Comparison of ENCODE assay signal across 12 mouse cellular contexts in the genomic region with DNA sequence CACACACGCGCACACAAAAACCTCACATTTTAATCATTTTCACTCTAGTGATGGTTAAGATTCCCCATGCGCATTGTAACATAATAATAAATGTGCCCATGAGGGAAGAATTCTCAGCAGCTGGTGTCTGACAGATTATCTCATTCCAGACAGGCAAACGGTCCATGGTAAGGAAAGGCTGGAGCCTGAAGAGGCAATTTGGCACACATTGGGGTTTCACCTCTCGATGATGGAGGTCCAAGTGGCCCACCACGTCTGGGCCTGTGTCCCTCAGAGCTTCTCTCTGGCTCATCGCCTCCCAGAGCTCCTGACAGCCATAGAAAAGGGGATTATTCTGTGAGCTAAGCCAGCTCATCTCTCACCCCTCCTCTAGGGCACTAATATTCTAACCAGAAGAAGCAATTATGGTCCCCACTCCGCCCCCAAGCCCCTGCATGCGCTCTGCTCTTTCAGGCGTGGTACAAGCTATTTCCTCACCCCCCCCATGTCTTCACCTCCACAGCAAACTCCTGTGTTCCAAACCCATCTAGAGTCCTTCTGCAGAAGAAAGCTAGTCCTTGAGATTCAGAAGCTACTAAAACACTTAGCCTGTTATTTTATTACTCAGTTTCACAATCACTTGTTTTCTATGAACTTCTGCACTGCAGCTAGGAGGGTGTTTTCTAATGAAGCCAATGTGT.
DNase-seq lines count a peak whose midpoint lies in the region; ATAC-seq and TF ChIP-seq lines count a peak whose summit lies in the region.
"Had no signal": no experiment of that assay in that cellular context is flagged by ENCODE, and none has a peak within 500 bp of the region (broad histone marks: within the 10 kb centered on the region; RNA-seq: fewer than 3 reads in every experiment).

No protein-coding gene starts in this region.

- WGBS in embryonic facial prominence, embryonic 11.5 days, result 53% methylated on average over 10 of the region's 10 CpGs
- WGBS in hindbrain, embryonic 11.5 days, result 32% methylated on average over 10 of the region's 10 CpGs
- WGBS in midbrain, embryonic 14.5 days, result 9% methylated on average over 10 of the region's 10 CpGs

- H3K4me3 ChIP-seq in E14TG2a.4 (replicated peaks; ENCODE audit: low read length), result peak overlapping the region; percentile 48; the same call in 1 of the 2 replicates
- no peak overlapping the region for H3K4me3 ChIP-seq in embryonic facial prominence, embryonic 11.5 days (ENCODE audit: low read depth, low read length)
- no peak overlapping the region for H3K4me3 ChIP-seq in hindbrain, embryonic 11.5 days (ENCODE audit: low read depth, low read length)
- H3K4me3 ChIP-seq in midbrain, embryonic 14.5 days (replicated peaks; ENCODE audit: low read depth, low read length), result no peak overlapping the region

- H3K4me2 ChIP-seq in embryonic facial prominence, embryonic 11.5 days (ENCODE audit: low read depth, low read length), result no peak overlapping the region
- no peak overlapping the region for H3K4me2 ChIP-seq in hindbrain, embryonic 11.5 days (replicated peaks; ENCODE audit: low read depth, low read length)
- H3K4me2 ChIP-seq in midbrain, embryonic 14.5 days (ENCODE audit: low read length), result peak overlapping the region; percentile 38

- peaks cover 15% of the 10 kb centered on the region for H3K4me1 ChIP-seq in E14TG2a.4 (replicated peaks; ENCODE audit: low read depth, low read length)
- H3K4me1 ChIP-seq in embryonic facial prominence, embryonic 11.5 days (ENCODE audit: control insufficient read depth, insufficient read depth, low read length), result no peaks in the 10 kb centered on the region; the same call in 1 of the 2 replicates
- H3K4me1 ChIP-seq in hindbrain, embryonic 11.5 days (replicated peaks; ENCODE audit: control insufficient read depth, insufficient read depth, low read length), result peaks cover 5% of the 10 kb centered on the region; the same call in 1 of the 2 replicates
- peaks cover 22% of the 10 kb centered on the region for H3K4me1 ChIP-seq in midbrain, embryonic 14.5 days (ENCODE audit: control insufficient read depth, insufficient read depth, low read length)

- no peak for ATAC-seq in embryonic facial prominence, embryonic 11.5 days (replicated peaks; ENCODE audit: insufficient number of reproducible peaks, low FRiP score, low TSS enrichment, low read depth)
- peak; percentile 32 for ATAC-seq in hindbrain, embryonic 11.5 days (ENCODE audit: low FRiP score)
- ATAC-seq in midbrain, embryonic 14.5 days (ENCODE audit: low FRiP score, low TSS enrichment), result peak; percentile 61; the same call in 1 of the 2 replicates

- H3K36me3 ChIP-seq in E14TG2a.4 (ENCODE audit: insufficient read depth, low read length), result no peaks in the 10 kb centered on the region
- H3K36me3 ChIP-seq in embryonic facial prominence, embryonic 11.5 days (replicated peaks; ENCODE audit: control insufficient read depth, insufficient read depth, low read depth, low read length), result no peaks in the 10 kb centered on the region
- H3K36me3 ChIP-seq in hindbrain, embryonic 11.5 days (ENCODE audit: control insufficient read depth, insufficient read depth, low read length), result no peaks in the 10 kb centered on the region
- H3K36me3 ChIP-seq in midbrain, embryonic 14.5 days (ENCODE audit: control insufficient read depth, insufficient read depth, low read length), result no peaks in the 10 kb centered on the region

- no peaks in the 10 kb centered on the region for H3K27me3 ChIP-seq in E14TG2a.4 (ENCODE audit: insufficient read depth, low read length)
- no peaks in the 10 kb centered on the region for H3K27me3 ChIP-seq in embryonic facial prominence, embryonic 11.5 days (ENCODE audit: control insufficient read depth, insufficient read depth, low read length)
- H3K27me3 ChIP-seq in hindbrain, embryonic 11.5 days (ENCODE audit: control insufficient read depth, insufficient read depth, low read length), result no peaks in the 10 kb centered on the region
- H3K27me3 ChIP-seq in midbrain, embryonic 14.5 days (ENCODE audit: control insufficient read depth, insufficient read depth, low read length), result no peaks in the 10 kb centered on the region

- H3K27ac ChIP-seq in embryonic facial prominence, embryonic 11.5 days (replicated peaks; ENCODE audit: low read depth, low read length), result no peak overlapping the region; the same call in 1 of the 2 replicates
- peak overlapping the region; percentile 98 for H3K27ac ChIP-seq in hindbrain, embryonic 11.5 days (ENCODE audit: low read depth, low read length)
- peak overlapping the region; percentile 92 for H3K27ac ChIP-seq in midbrain, embryonic 14.5 days (replicated peaks; ENCODE audit: low read depth, low read length)
- H3K27ac ChIP-seq: kidney, postnatal 0 days had no signal

- no peaks in the 10 kb centered on the region for H3K9me3 ChIP-seq in E14TG2a.4 (ENCODE audit: low read length)
- no peaks in the 10 kb centered on the region for H3K9me3 ChIP-seq in embryonic facial prominence, embryonic 11.5 days (replicated peaks; ENCODE audit: control insufficient read depth, low read length)
- H3K9me3 ChIP-seq in hindbrain, embryonic 11.5 days (ENCODE audit: control insufficient read depth, low read length), result no peaks in the 10 kb centered on the region
- no peaks in the 10 kb centered on the region for H3K9me3 ChIP-seq in midbrain, embryonic 14.5 days (ENCODE audit: control insufficient read depth, low read length)

- H3K9ac ChIP-seq in embryonic facial prominence, embryonic 11.5 days (replicated peaks; ENCODE audit: low read length), result no peak overlapping the region
- peak overlapping the region; percentile 31 for H3K9ac ChIP-seq in hindbrain, embryonic 11.5 days (ENCODE audit: low read depth, low read length)
- peak overlapping the region; percentile 30; the same call in 1 of the 2 replicates for H3K9ac ChIP-seq in midbrain, embryonic 14.5 days (replicated peaks; ENCODE audit: low read length)

- intact Hi-C loops in gastrocnemius, postnatal 14 days (cut with DNase I; ENCODE audit: low total_unique reads), result no loop called here
- intact Hi-C loops in left cerebral cortex, postnatal 36 days (cut with DNase I), result no loop called here

- TF ChIP-seq CTCF in E14TG2a.4 (conservative IDR thresholded peaks at IDR 0.05; ENCODE audit: low read length), result no peak

- peak; percentile 3 for DNase-seq in embryonic facial prominence, embryonic 11.5 days (ENCODE audit: low spot score)
- DNase-seq in hindbrain, embryonic 11.5 days (ENCODE audit: low spot score), result peak; percentile 55
- peak; percentile 76 for DNase-seq in midbrain, embryonic 14.5 days
- no peak for DNase-seq in gastrocnemius, postnatal 14 days
- no peak for DNase-seq in testis, postnatal 14 days (ENCODE audit: low spot score)
- no peak for DNase-seq in gastrocnemius, adult 18-20 months (ENCODE audit: low spot score)
- no peak for DNase-seq in left cerebral cortex, postnatal 36 days (ENCODE audit: low spot score in 2 of 2)
- DNase-seq: gastrocnemius, postnatal 25 days; heart, postnatal 14 days; lung, adult 2 months had no signal

Comparison
In these comparisons a context has a peak if more than half of its experiments do, and no peak if none do; other contexts are left out.
1. DNase-seq: peak in embryonic facial prominence, embryonic 11.5 days (single experiment), hindbrain, embryonic 11.5 days (single experiment) and midbrain, embryonic 14.5 days (single experiment); none in gastrocnemius, postnatal 14 days (single experiment), testis, postnatal 14 days (single experiment), gastrocnemius, adult 18-20 months (single experiment) and left cerebral cortex, postnatal 36 days (0 of 2).